Mouse (Mus musculus) heart, adult 18-20 months (tissue): ENCODE results near the gene Rasgef1a. TPM values are rescaled to one million over a fixed set of nuclear protein-coding genes. Genes with fewer than 3 reads are reported as not detected.

Experiments
- DNase-seq, 2 experiments: peaks; one replicate each; pipeline ENCODE4 v3.0.0; 2021 to 2022; ENCODE audit warnings: mixed read lengths in 1 of 2
- total RNA-seq, 2 experiments: library from RNA; stranded (reverse); gene quantifications; 2 replicates each; pipeline ENCODE4 v1.2.3; 2021

The Rasgef1a gene
- total RNA-seq, 2 experiments from 2014 or later: 0.20 to 0.23 TPM

- DNase-seq: no peak
These were observed 15.8 kb downstream of the Rasgef1a start for GRCm38 (mm10) chr6:118027036-118027435.

- DNase-seq: no peak
These were observed 20.2 kb downstream of the Rasgef1a start for GRCm38 (mm10) chr6:118031467-118031866.

- DNase-seq: no peak
These were observed 24.4 kb downstream of the Rasgef1a start for GRCm38 (mm10) chr6:118035639-118036038.

- peak; percentile 11 to 12 for DNase-seq
These were observed 25.0 kb downstream of the Rasgef1a start for GRCm38 (mm10) chr6:118036118-118036805.

- no peak for DNase-seq
These were observed 25.6 kb downstream of the Rasgef1a start for GRCm38 (mm10) chr6:118036866-118037265.

- no peak for DNase-seq
These were observed 33.9 kb downstream of the Rasgef1a start for GRCm38 (mm10) chr6:118045180-118045579.

GRCm38 (mm10) chr6:118045892-118046291, 34.7 kb downstream of the Rasgef1a start:
- no peak for DNase-seq

GRCm38 (mm10) chr6:118046511-118046910, 35.3 kb downstream of the Rasgef1a start:
- no peak for DNase-seq

GRCm38 (mm10) chr6:118046924-118047323, 35.7 kb downstream of the Rasgef1a start:
- no peak for DNase-seq

GRCm38 (mm10) chr6:118047811-118048505, 36.7 kb downstream of the Rasgef1a start:
- peak in 1 of 2 experiments; percentile 18 for DNase-seq

GRCm38 (mm10) chr6:118049776-118050175, 38.5 kb downstream of the Rasgef1a start:
- DNase-seq: no peak

- DNase-seq: peak in 1 of 2 experiments; percentile 35
These were observed 40.2 kb downstream of the Rasgef1a start for GRCm38 (mm10) chr6:118051474-118051873.

- DNase-seq: no peak
These were observed 44.0 kb downstream of the Rasgef1a start for GRCm38 (mm10) chr6:118055209-118055608.

- no peak for DNase-seq
These were observed 50.0 kb downstream of the Rasgef1a start for GRCm38 (mm10) chr6:118061266-118061665.

- DNase-seq: no peak
These were observed 52.0 kb downstream of the Rasgef1a start for GRCm38 (mm10) chr6:118063266-118063665.

GRCm38 (mm10) chr6:118064968-118065530, 53.8 kb downstream of the Rasgef1a start:
- DNase-seq: peak in 1 of 2 experiments; percentile 64

- peak in 1 of 2 experiments; percentile 17 for DNase-seq
These were observed 54.6 kb downstream of the Rasgef1a start for GRCm38 (mm10) chr6:118065837-118066198.

GRCm38 (mm10) chr6:118066199-118067081, 55.2 kb downstream of the Rasgef1a start:
- peak; percentile 55 to 56 for DNase-seq

- no peak for DNase-seq
These were observed 56.5 kb downstream of the Rasgef1a start for GRCm38 (mm10) chr6:118067720-118068119.

- no peak for DNase-seq
These were observed 59.2 kb downstream of the Rasgef1a start for GRCm38 (mm10) chr6:118070321-118071012.

GRCm38 (mm10) chr6:118071013-118071350, 59.7 kb downstream of the Rasgef1a start:
- DNase-seq: no peak

GRCm38 (mm10) chr6:118071416-118071815, 60.2 kb downstream of the Rasgef1a start:
- no peak for DNase-seq
